Mouse (Mus musculus): ENCODE results near the gene Ifit3b.
"Not testable (repeated sequence)": the region's sequence is repeated elsewhere in the genome, so short reads cannot be mapped to it uniquely, and the experiment has no call there.

The Ifit3b gene

DNA sequence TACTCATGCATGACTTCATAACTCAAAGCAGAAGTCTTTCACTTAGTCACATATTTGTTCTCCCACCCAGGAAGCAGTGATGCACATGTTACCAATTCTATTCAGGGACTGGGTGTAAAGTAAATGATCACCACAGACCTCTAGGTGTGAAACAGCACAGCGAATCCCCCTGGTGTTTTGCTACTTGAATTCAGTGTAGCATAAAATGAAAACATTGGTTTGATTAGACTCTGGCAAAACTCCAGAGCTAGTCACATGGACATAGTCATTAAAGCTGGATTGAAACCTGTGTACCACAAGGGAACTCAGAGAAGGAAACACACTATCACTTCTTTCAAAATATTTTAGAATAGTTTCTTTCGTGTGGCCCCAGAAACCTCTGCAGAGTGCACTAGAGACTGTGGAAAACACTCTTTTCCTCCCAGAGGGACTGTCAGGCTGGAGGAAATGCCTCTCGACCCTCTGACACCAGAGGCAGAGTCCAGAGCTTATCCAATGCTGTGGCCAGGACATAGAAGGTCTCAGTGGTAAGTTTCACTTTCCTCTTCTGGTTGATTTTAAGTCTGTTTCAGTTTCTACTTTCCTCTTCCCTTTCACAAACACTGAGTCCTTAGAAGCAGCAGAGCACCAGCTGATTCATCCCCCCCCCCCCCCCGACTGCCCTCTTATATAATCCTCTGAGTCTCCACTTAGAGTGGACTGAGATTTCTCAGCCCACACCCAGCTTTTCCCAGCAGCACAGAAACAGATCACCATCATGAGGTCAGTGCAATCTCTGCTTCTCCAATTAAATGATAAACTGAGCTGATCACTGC lies at the start of gene Ifit3b:
Ifit3b (plus strand) TSS at position 734 of the 815 bp plus-strand sequence.
- DNase-seq = not testable (repeated sequence)

DNA sequence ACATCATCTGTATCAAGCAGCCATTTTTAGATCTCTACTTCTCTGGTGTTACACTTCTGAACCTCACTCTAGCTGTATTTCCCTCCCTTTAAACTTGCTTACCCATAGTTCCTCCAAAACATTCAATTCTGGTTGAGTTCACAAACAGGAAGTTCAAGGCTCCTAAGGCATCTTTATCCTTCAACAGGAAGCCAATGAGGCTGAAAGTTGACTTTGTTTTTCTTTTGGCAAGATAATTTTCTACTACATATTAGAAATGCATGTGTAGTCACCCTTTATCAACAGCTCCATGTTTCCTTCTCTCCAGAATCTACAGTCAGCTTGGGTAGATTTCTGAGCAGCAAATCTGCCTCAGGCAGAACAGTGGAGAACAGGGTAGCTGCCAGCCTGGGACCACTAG lies 45.2 kb upstream of the Ifit3b start:
- DNase-seq = no peak

DNA sequence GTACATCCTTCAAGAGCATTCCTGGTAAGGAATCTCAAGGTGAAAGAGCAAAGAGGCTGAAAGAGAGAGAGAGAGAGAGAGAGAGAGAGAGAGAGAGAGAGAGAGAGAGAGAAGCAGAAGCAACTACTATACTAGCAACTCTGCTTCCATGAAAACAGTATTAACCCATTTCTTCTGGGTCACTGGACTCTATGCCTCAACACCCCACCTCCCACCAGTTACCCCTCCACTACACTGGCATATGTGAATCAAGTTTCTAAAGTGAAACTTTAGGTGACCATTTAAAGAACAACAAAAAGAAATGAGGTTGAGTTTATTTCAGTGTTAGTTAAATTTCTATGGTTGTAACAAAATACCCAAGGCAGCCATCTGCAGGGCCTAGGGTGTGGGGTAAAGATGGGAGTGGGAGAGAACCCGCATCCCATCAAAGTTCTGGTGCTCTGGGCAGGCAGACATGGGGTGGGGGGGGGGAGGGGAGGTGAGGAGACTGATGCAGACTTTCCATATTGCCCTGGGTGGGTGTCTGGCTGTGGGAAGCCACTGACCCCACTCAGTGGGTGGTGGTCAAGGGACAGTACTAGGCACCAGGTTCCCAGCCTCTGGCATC lies 41.5 kb upstream of the Ifit3b start:
- DNase-seq = no peak

DNA sequence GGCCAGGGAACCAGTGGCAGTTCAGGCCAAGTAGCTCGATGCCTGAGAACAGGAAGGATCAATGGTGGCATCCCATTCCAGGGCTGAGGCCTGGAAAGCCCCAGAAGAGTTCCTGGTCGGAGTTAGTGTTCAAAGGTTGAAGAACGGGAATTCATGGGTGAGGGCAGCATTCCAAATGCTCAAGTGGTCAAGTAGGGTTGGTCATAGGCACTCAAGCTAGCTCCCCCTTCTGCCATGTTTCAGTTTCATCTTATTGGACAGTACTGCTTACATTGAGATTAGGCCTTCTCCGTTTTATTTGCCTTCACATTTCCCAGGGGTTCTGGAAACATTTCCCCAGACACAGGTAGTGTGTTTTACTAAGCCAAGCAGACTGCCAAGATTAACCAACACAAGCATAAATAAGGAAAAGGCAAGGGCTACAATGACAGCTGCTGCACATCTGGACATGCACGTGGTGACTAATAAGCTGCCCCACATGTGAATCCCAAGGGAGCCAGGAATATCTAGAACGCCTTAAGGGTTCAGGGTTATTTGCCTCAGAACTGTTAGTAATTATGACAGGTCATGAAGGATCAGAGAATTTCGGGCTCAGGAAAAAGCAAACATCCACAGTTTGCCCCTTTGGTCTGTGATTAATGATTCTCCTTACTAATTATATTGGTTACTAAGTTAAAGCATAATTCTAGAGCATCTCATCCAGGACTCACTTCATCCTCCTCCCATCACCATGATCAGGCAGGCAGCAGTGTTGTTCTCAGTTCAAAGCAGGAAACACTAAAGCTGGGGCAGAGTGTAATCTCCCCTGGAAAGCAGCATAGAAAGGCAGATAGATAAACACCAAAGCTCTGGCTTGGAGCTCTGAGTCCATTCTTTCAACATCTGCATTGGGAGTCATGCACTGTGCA lies 38.5 kb upstream of the Ifit3b start:
- DNase-seq = no peak

DNA sequence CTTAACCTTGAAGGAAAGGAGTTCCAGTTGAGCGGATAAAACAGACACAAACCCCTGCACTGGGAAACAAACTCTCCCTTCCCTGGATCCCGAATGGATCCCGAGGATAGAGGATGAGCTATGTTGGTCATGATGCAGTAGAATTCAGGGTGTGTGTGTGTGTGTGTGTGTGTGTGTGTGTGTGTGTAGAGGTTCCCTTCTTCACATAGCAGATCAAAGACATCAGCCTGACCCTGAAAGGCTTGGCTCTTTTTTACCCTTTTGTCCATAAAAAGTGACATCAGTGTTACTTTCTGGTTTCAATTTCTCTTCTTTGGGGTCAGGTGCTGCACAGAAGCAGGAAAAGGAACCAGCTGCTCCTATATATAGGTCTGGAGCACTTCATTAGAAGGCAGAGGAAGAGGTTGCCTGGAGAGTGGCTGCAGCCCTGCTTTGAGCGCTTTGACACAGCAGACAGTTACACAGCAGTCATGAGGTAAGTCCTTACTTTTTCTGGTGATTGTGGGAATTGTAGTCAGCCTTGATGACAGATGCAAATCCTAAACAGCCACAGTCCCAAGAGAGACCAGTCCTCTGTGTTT lies 37.8 kb upstream of the Ifit3b start:
- no peak for DNase-seq

DNA sequence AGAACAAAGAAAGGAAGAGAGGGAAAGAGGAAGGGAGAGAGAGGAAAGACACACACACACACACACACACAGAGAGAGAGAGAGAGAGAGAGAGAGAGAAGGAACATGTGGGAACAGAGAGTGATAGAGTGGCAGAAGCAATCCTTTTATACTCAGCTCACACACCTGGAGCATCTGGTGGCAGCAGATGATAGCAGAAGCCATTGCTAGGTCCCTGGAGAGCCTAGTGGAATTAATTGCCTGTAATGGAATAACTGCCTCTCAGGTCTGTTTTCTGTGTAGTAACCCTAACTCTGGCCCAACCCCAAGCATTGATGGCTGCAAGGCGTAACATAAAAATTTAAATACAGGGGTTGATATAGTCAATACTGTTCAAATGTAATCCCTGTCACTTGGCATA lies 36.7 kb upstream of the Ifit3b start:
- DNase-seq = no peak

DNA sequence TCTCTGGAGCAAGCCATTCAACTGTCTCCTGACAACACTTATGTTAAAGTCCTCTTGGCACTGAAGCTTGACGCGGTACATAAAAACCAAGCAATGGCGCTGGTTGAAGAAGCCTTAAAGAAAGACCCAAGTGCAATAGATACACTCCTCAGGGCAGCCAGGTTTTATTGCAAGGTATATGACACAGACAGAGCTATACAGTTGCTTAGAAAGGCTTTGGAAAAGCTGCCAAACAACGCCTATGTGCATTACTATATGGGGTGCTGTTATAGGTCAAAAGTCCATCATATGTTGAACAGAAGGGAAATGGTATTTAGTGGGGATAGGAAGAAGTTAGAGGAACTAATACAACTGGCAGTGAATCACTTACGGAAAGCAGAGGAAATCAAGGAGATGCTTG lies 34.1 kb upstream of the Ifit3b start:
- no peak for DNase-seq

DNA sequence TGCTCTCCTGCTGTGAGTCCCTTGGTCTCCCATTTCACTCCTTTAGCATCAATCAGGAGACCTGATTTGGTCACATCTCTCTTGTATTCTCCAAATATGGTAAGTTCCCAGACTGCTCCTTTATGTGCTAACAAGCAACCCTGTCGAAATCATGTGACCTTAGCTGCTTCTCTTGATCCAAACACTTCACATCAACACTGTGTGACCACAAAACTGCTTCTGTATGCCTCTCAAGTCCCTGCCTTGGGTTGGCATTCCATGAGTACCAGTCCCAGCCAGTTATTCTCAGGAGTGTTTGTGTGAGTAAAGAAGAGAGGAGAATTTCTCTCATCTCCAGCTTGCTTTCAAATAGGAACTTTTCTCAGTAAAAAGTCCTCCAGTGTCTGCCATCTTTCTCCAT lies 30.6 kb upstream of the Ifit3b start:
- no peak for DNase-seq

DNA sequence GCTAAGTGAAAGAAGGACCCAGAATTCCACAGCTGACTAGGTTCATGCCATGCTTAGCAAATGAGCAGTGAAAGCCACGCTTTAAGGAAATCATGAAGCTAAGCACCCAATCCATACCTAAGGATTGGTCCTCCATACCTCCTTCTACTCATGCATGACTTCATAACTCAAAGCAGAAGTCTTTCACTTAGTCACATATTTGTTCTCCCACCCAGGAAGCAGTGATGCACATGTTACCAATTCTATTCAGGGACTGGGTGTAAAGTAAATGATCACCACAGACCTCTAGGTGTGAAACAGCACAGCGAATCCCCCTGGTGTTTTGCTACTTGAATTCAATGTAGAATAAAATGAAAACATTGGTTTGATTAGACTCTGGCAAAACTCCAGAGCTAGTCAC lies 25.1 kb upstream of the Ifit3b start:
- DNase-seq = not testable (repeated sequence)

DNA sequence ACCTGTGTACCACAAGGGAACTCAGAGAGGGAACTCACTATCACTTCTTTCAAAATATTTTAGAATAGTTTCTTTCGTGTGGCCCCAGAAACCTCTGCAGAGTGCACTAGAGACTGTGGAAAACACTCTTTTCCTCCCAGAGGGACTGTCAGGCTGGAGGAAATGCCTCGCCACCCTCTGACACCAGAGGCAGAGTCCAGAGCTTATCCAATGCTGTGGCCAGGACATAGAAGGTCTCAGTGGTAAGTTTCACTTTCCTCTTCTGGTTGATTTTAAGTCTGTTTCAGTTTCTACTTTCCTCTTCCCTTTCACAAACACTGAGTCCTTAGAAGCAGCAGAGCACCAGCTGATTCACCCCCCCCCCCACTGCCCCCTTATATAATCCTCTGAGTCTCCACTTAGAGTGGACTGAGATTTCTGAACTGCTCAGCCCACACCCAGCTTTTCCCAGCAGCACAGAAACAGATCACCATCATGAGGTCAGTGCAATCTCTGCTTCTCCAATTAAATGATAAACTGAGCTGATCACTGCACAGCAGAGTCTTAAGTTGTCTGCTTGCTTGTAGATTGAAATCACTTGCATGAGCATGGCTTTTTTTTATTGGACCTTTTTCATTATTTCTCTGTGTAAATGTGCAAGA lies 24.5 kb upstream of the Ifit3b start, which contains the start of gene Ifit3:
Ifit3 (plus strand) TSS at position 406 of the 641 bp plus-strand sequence.
- not testable (repeated sequence) for DNase-seq

DNA sequence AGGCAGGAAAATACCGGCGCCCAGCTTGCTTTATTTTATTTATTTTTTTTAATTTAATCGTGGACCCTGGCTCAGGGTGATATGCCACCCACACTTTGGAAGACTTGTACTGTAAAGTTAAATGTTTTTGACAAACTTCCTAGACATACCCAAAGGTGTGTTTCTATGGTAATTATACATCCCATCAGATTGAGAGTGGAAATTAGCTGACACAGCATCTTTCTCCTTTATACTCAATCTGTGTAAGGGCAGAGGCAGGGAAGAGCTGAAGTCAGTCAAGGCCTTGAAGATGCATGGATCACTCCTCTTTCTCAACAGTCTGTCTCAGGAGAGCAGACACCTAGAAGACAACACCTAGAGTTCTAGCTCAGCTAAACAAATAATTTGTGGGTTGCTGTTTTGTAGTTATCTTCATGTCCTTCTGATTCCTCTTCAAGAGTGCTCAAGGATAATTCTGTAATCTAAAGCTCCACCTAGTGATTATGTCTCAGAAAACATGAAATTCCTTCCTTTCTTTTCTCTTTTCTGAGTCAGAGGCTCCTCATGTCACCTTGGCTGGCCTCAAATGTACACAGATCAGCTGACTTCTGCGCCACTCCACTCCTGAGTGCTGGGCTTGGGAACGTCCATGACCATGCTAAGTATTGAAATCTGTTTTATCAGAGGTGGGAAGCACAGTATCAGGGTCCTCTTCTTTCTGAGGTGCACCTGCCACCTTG lies 21.9 kb upstream of the Ifit3b start:
- not testable (repeated sequence) for DNase-seq

DNA sequence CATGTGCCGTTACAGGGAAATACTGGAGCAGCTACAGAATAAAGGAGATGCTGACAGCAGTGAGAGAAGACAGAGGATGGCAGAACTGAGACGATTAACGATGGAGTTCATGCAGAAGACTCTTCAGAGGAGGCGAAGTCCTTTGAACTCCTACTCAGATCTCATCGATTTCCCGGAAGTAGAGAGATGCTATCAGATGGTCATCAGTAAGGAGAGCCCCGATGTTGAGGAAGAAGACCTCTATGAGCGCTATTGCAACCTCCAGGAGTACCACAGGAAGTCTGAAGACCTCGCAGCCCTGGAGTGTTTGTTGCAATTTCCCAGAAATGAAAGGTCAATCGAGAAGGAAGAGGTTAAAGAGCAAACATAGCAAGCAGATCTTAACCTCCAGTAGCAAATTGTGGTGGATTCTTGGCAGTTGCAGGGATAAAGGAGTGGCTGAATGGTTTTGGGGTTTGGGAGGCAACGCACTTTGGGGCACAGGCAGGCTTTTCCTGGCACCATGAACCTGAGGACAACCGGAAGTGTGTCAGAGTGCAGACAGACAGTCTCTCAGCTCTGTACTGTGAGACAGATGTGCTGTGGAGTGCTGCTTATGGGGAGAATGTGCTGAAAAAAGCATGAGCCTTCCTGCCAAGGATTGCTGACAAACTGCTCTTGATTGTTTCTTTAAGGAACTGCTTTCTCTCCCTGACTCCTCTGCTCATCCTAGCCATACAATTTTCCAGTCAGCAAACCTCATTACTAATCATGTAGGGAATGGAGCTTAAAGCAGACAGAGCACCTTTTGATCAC lies 19.7 kb upstream of the Ifit3b start:
- not testable (repeated sequence) for DNase-seq

DNA sequence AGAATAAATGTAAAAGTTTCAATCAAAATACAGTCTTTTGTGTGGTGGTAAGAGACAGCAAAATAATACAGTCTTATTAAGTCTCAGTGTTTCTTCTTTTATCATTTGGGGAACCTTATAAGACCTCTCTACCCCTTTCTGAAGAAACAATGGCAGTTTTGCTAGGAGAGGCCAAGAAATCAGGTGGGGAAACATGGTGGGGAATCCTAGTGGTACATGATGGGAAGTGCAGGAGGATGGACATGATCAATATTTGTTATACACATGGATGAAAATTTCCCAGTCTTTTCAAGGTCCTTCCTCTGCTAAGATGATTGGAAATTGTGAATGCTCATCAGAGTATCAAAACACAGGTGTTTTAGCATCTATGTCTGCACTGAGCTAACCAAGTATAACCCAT lies 18.8 kb upstream of the Ifit3b start:
- no peak for DNase-seq

DNA sequence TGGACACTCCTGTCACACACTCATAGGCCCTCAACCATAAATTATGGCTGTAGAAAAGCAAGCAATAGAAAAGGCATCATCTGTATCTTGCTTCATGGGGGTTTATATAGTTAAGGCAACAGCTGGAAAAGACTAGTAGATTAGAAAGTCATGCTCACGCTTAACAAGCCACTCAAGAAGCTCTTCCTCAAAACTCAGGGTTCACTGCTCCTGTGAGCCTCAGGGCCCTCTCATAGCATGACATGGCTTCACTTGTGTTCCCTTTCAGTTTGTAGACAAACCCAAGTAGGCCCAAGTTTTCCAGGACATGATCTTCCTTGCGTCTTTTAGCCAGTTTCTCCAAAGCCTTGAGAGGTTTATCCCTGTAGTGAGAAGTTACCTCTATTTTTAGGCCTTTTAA lies 14.3 kb upstream of the Ifit3b start:
- no peak for DNase-seq

DNA sequence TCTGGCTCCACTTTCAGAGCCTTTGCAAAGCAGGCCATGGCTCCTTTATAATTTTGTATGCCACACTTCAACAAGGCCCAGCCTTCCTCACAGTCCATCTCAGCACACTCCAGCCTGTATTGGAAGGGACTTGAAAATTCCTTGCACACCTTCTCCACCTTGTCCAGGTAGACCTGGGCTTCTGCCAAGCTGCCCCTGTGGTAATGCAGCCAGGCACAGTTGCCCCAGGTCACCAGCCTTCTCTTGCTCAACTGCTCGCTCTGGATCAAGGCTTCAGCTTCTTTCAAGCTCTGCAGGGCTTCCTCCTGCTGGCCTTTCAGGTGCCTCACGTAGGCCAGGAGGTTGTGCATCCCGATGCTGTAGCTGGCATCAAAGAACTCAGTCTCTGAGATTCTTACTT lies 13.2 kb upstream of the Ifit3b start:
- DNase-seq = not testable (repeated sequence)

DNA sequence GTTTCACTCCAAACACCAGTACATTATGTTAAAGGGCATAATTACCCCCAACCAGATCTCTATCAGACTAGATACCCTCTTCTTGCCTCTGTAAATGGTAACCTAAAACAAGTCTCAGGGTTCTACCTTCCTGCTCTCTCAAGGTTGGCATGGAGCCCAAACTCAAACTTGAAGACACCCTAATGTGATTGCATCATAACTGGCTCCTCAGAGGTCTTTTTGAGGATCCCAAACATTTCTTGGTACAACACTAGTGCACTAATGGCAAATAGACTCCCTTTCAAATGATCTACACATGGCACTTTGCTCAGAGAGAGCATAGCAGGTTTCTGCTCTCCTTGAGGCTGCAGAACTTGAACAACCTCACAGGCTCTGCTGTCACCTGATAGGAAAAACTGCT lies 11.0 kb upstream of the Ifit3b start:
- no peak for DNase-seq

DNA sequence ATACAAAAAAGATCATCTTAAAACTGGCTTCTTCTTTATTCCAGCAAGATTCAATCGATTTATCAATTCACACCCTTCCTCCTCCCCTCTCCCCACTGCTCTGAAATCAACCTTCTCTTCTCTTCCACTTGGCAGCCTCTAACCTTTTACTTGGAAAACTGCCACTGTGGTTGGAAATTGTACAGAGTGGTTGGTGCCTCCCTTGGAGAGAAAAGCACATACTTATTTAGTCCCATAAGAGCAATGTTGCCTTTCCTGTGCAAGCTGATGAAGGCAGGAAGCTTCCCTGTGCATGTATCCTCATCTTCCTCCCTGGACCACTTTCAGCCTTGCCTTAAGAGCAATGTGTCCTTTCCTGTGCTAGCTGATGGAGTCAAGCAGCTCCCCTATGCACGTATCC lies 9.4 kb upstream of the Ifit3b start:
- DNase-seq = peak; percentile 7

DNA sequence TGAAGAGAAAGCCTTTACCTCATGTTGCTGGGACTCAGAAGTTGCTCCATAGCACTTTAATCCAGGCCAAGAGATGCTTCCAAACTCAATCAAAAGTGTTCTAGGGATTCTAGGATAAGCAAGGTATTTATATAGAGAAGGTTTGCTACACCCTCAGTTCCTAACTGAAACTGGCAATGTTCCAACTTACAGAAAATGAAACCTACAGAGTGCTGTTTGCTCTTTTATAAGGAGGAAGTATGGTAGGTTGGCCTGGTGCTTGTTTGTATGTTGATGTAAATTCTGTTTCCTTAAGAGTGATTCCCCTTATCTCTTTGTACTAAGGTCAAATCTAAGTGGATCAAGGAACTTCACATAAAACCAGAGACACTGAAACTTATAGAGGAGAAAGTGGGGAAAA lies 8.5 kb upstream of the Ifit3b start:
- not testable (repeated sequence) for DNase-seq

DNA sequence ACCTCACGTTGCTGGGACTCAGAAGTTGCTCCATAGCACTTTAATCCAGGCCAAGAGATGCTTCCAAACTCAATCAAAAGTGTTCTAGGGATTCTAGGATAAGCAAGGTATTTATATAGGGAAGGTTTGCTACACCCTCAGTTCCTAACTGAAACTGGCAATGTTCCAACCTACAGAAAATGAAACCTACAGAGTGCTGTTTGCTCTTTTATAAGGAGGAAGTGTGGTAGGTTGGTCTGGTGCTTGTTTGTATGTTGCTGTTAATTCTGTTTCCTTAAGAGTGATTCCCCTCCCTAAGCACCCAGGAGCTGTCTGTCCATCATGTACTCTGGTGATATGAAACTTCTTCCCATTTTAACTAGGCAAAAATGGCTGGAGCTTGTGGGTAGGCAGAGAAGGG lies 5.9 kb upstream of the Ifit3b start, which contains the start of gene Ifit1bl1:
Ifit1bl1 (minus strand) TSS at position 69 of the 400 bp plus-strand sequence.
- DNase-seq = not testable (repeated sequence)

DNA sequence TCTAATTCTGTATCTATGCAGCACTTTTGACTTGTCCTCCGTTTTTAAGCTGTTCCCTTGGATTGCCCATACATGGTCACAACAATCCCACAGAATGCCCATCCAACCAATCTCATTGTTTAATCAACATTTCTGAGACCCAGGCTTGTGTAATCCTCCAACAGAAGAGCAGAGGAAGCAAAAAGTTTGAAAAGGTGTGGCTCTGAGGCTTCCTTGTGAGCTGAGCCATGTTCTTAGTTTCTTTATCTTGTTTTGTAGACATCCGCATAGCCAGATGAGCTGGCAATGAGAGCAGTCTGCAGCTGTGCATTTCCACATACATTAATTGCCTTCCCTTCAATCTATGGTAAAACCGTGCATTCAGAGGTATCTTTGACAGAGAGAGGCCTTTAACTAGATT lies 2.3 kb upstream of the Ifit3b start:
- no peak for DNase-seq

DNA sequence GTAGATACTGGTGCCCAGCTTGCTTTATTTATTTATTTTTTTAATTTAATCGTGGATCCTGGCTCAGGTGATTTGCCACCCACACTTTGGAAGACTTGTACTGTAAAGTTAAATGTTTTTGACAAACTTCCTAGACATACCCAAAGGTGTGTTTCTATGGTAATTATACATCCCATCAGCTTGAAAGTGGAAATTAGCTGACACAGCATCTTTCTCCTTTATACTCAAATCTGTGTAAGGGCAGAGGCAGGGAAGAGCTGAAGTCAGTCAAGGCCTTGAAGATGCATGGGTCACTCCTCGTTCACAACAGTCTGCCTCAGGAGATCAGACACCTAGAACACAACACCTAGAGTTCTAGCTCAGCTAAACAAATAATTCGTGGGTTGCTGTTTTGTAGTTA lies 2.3 kb downstream of the Ifit3b start:
- DNase-seq = not testable (repeated sequence)

Data from cerebellum, adult 11-12 months (tissue).